Mouse (Mus musculus): ENCODE measurements around the gene Spp1. TPM values are rescaled to one million over a fixed set of nuclear protein-coding genes. Genes with fewer than 3 reads are reported as not detected.

The Spp1 gene
- 2.2 and 3.8 TPM in 2 replicates for polyA plus RNA-seq (2012; rRNA removed)
- polyA plus RNA-seq (2014; fragmentation: Nextera tagmentation; extraction: Ambion mirVana), result 5.6 and 6.5 TPM in 2 replicates

GRCm38 (mm10) chr5:104434835-104435301, at the start of gene Spp1:
Gene Spp1 (plus strand): TSS chr5:104435118.
- 17% methylated on average over 7 of the region's 7 CpGs for WGBS (ENCODE audit: insufficient replicate concordance)
- no peak for ATAC-seq (ENCODE audit: insufficient read depth)
- H3K36me3 ChIP-seq (replicated peaks; ENCODE audit: control insufficient read depth, insufficient read depth, low read depth), result no peaks in the 10 kb centered on the region
- H3K4me3 ChIP-seq (ENCODE audit: insufficient read depth in 1 of 2, low read depth in 2 of 2, low read length in 2 of 2), result no peak within 1 kb of the TSS
- no peaks in the 10 kb centered on the region for H3K4me1 ChIP-seq (replicated peaks; ENCODE audit: control insufficient read depth in 2 of 2, insufficient read depth in 2 of 2, low read length in 1 of 2)
- no peak within 1 kb of the TSS for H3K9ac ChIP-seq (replicated peaks)
- H3K27ac ChIP-seq, result no peak within 1 kb of the TSS
- H3K27me3 ChIP-seq (ENCODE audit: control insufficient read depth, insufficient read depth, low read length), result no peaks in the 10 kb centered on the region
- TF ChIP-seq CTCF (IDR thresholded peaks at IDR 0.05; ENCODE audit: low read depth) (no peak), EP300 (IDR thresholded peaks at IDR 0.05; ENCODE audit: low read depth) (no peak)
- DNase-seq (ENCODE audit: low read depth in 3 of 3, low spot score in 3 of 3), result no peak
- H3K9me3 ChIP-seq (ENCODE audit: control insufficient read depth, low read length), result no peaks in the 10 kb centered on the region
- no peak within 1 kb of the TSS for H3K4me2 ChIP-seq (ENCODE audit: low read depth)

DNA sequence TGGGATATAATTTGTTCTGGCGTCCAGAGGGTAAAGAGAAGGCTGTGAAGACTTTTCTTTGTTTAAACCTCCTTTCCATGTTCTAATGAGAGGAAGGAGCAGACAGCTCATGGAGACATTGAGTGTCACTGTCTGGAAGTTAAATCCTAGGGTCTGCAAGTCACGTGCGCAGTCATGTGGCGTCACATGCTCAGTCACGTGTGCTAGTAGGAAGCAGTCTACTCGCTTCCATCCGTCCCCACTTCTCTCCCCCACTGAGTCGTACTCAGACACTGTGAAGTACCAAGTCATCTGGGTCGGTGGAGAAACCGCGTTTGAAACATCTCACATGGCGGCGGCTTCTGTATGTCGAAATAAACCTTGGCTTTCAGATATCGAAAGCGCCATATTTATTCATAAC, 49.4 kb upstream of the Spp1 start:
- H3K36me3 ChIP-seq (replicated peaks; ENCODE audit: control insufficient read depth, insufficient read depth, low read depth), result no peaks in the 10 kb centered on the region
- TF ChIP-seq EP300 (IDR thresholded peaks at IDR 0.05; ENCODE audit: low read depth) (no peak), CTCF (IDR thresholded peaks at IDR 0.05; ENCODE audit: low read depth) (no peak)
- no peaks in the 10 kb centered on the region for H3K4me1 ChIP-seq (replicated peaks; ENCODE audit: control insufficient read depth in 2 of 2, insufficient read depth in 2 of 2, low read length in 1 of 2)
- H3K9me3 ChIP-seq (ENCODE audit: control insufficient read depth, low read length), result no peaks in the 10 kb centered on the region
- no peak overlapping the region for H3K9ac ChIP-seq (replicated peaks)
- no peak overlapping the region for H3K4me2 ChIP-seq (ENCODE audit: low read depth)
- no peak overlapping the region for H3K27ac ChIP-seq
- H3K27me3 ChIP-seq (ENCODE audit: control insufficient read depth, insufficient read depth, low read length), result no peaks in the 10 kb centered on the region
- DNase-seq (ENCODE audit: low read depth in 3 of 3, low spot score in 3 of 3) (no peak), ATAC-seq (ENCODE audit: insufficient read depth) (no peak)
- no peak overlapping the region for H3K4me3 ChIP-seq (ENCODE audit: insufficient read depth in 1 of 2, low read depth in 2 of 2, low read length in 2 of 2)
- WGBS (ENCODE audit: insufficient replicate concordance), result 76% methylated on average over 16 of the region's 16 CpGs

GRCm38 (mm10) chr5:104386908-104387307, 48.0 kb upstream of the Spp1 start:
- ATAC-seq (ENCODE audit: insufficient read depth) (no peak), DNase-seq (ENCODE audit: low read depth in 3 of 3, low spot score in 3 of 3) (no peak)
- Histone ChIP-seq H3K4me1 (replicated peaks; ENCODE audit: control insufficient read depth in 2 of 2, insufficient read depth in 2 of 2, low read length in 1 of 2) (no peaks in the 10 kb centered on the region), H3K27me3 (ENCODE audit: control insufficient read depth, insufficient read depth, low read length) (no peaks in the 10 kb centered on the region), H3K9me3 (ENCODE audit: control insufficient read depth, low read length) (no peaks in the 10 kb centered on the region), H3K36me3 (replicated peaks; ENCODE audit: control insufficient read depth, insufficient read depth, low read depth) (no peaks in the 10 kb centered on the region), H3K4me2 (ENCODE audit: low read depth) (no peak overlapping the region), H3K9ac (replicated peaks) (no peak overlapping the region), H3K4me3 (ENCODE audit: insufficient read depth in 1 of 2, low read depth in 2 of 2, low read length in 2 of 2) (no peak overlapping the region), H3K27ac (no peak overlapping the region)
- TF ChIP-seq CTCF (IDR thresholded peaks at IDR 0.05; ENCODE audit: low read depth) (no peak), EP300 (IDR thresholded peaks at IDR 0.05; ENCODE audit: low read depth) (no peak)
- WGBS (ENCODE audit: insufficient replicate concordance), result 59% methylated on average over 5 of the region's 5 CpGs

GRCm38 (mm10) chr5:104390962-104391361, 44.0 kb upstream of the Spp1 start:
- TF ChIP-seq EP300 (IDR thresholded peaks at IDR 0.05; ENCODE audit: low read depth) (no peak), CTCF (IDR thresholded peaks at IDR 0.05; ENCODE audit: low read depth) (no peak)
- no peaks in the 10 kb centered on the region for H3K36me3 ChIP-seq (replicated peaks; ENCODE audit: control insufficient read depth, insufficient read depth, low read depth)
- no peak for ATAC-seq (ENCODE audit: insufficient read depth)
- DNase-seq (ENCODE audit: low read depth in 3 of 3, low spot score in 3 of 3), result no peak
- no peak overlapping the region for H3K4me2 ChIP-seq (ENCODE audit: low read depth)
- WGBS (ENCODE audit: insufficient replicate concordance), result 50% methylated on average over 2 of the region's 2 CpGs
- no peaks in the 10 kb centered on the region for H3K27me3 ChIP-seq (ENCODE audit: control insufficient read depth, insufficient read depth, low read length)
- H3K9ac ChIP-seq (replicated peaks), result no peak overlapping the region
- H3K4me1 ChIP-seq (replicated peaks; ENCODE audit: control insufficient read depth in 2 of 2, insufficient read depth in 2 of 2, low read length in 1 of 2), result no peaks in the 10 kb centered on the region
- H3K4me3 ChIP-seq (ENCODE audit: insufficient read depth in 1 of 2, low read depth in 2 of 2, low read length in 2 of 2), result no peak overlapping the region
- H3K9me3 ChIP-seq (ENCODE audit: control insufficient read depth, low read length), result no peaks in the 10 kb centered on the region
- H3K27ac ChIP-seq, result no peak overlapping the region

DNA sequence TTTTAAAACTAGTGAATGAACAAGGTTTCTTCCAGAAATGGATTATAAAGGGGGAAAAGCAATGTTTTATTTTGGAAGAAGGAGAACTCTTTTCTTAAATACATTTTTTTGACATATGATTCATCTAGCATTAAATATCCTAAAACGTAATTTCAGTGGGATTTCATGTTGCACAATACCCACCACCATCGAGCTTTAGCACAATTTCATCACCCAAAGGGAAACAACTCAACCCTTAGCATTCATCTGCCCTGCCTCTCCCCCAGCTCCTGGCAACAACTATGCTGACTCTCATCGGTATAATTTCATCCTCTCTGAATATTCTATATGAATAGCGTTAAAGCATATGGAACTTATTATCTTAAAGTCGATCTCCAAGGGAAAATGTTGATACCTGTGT, 42.1 kb upstream of the Spp1 start:
- Histone ChIP-seq H3K9ac (replicated peaks) (no peak overlapping the region), H3K4me1 (replicated peaks; ENCODE audit: control insufficient read depth in 2 of 2, insufficient read depth in 2 of 2, low read length in 1 of 2) (no peaks in the 10 kb centered on the region), H3K4me2 (ENCODE audit: low read depth) (no peak overlapping the region), H3K36me3 (replicated peaks; ENCODE audit: control insufficient read depth, insufficient read depth, low read depth) (no peaks in the 10 kb centered on the region), H3K4me3 (ENCODE audit: insufficient read depth in 1 of 2, low read depth in 2 of 2, low read length in 2 of 2) (no peak overlapping the region), H3K27me3 (ENCODE audit: control insufficient read depth, insufficient read depth, low read length) (no peaks in the 10 kb centered on the region), H3K9me3 (ENCODE audit: control insufficient read depth, low read length) (no peaks in the 10 kb centered on the region), H3K27ac (no peak overlapping the region)
- DNase-seq (ENCODE audit: low read depth in 3 of 3, low spot score in 3 of 3) (no peak), ATAC-seq (ENCODE audit: insufficient read depth) (no peak)
- WGBS (ENCODE audit: insufficient replicate concordance), result 59% methylated on average over 5 of the region's 5 CpGs
- TF ChIP-seq CTCF (IDR thresholded peaks at IDR 0.05; ENCODE audit: low read depth) (no peak), EP300 (IDR thresholded peaks at IDR 0.05; ENCODE audit: low read depth) (no peak)
